Mouse (Mus musculus): ENCODE results near the gene AC109138.7. TPM values are rescaled to one million over a fixed set of nuclear protein-coding genes. Genes with fewer than 3 reads are reported as not detected.

Gene AC109138.7
- total RNA-seq, 1 experiment from 2014 or later: not detected

- peak; percentile 53; the same call in 1 of the 2 replicates for ATAC-seq (replicated peaks; ENCODE audit: insufficient number of reproducible peaks, low FRiP score, low TSS enrichment, poor library complexity, severe bottlenecking)
Observed at GRCm38 (mm10) chr19:4268566-4269361, 54.6 kb downstream of the AC109138.7 start, which contains the start of gene Ssh3. Gene Ssh3 (minus strand): TSS chr19:4269180.

GRCm38 (mm10) chr19:4270187-4270586, 56.0 kb downstream of the AC109138.7 start:
- no peak for ATAC-seq (replicated peaks; ENCODE audit: insufficient number of reproducible peaks, low FRiP score, low TSS enrichment, poor library complexity, severe bottlenecking)

- ATAC-seq (replicated peaks; ENCODE audit: insufficient number of reproducible peaks, low FRiP score, low TSS enrichment, poor library complexity, severe bottlenecking): no peak
Observed at GRCm38 (mm10) chr19:4270972-4271371, 56.8 kb downstream of the AC109138.7 start.

GRCm38 (mm10) chr19:4279487-4279886, 65.3 kb downstream of the AC109138.7 start:
- no peak for ATAC-seq (replicated peaks; ENCODE audit: insufficient number of reproducible peaks, low FRiP score, low TSS enrichment, poor library complexity, severe bottlenecking)

GRCm38 (mm10) chr19:4280425-4280824, 66.3 kb downstream of the AC109138.7 start:
- ATAC-seq (replicated peaks; ENCODE audit: insufficient number of reproducible peaks, low FRiP score, low TSS enrichment, poor library complexity, severe bottlenecking): no peak

Other genes starting within 250 kb of the AC109138.7 start
- not detected in 3 replicates for gene Aldh3b2, start 242.0 kb upstream of the AC109138.7 start, total RNA-seq (2017)
- gene Acy3, start 227.8 kb upstream of the AC109138.7 start, total RNA-seq (2017): not detected in 3 replicates
- not detected in 3 replicates for gene Tbx10, start 221.6 kb upstream of the AC109138.7 start, total RNA-seq (2017)
- 2.3 to 11.1 TPM (median 2.3 TPM) in 3 replicates for gene Nudt8, start 213.8 kb upstream of the AC109138.7 start, total RNA-seq (2017)
- 0.57 to 1.7 TPM (median 1.2 TPM) in 3 replicates for gene Gm49405, start 213.7 kb upstream of the AC109138.7 start, total RNA-seq (2017)
- gene Doc2g, start 211.0 kb upstream of the AC109138.7 start, total RNA-seq (2017): 3.1 TPM in 2 of 3 replicates, not detected in the other
- 74.5 to 108 TPM (median 103 TPM) in 3 replicates for gene Ndufv1, start 201.6 kb upstream of the AC109138.7 start, total RNA-seq (2017)
- 101 to 129 TPM (median 104 TPM) in 3 replicates for gene Gstp1, start 176.4 kb upstream of the AC109138.7 start, total RNA-seq (2017)
- not detected in 3 replicates for gene Gstp2, start 168.3 kb upstream of the AC109138.7 start, total RNA-seq (2017)
- 2.8 to 10.8 TPM (median 5.8 TPM) in 3 replicates for gene Gstp3, start 154.8 kb upstream of the AC109138.7 start, total RNA-seq (2017)
- not detected in 3 replicates for gene Cabp2, start 132.8 kb upstream of the AC109138.7 start, total RNA-seq (2017)
- 77.3 to 120 TPM (median 92.6 TPM) in 3 replicates for gene Cdk2ap2, start 117.2 kb upstream of the AC109138.7 start, total RNA-seq (2017)
- gene Pitpnm1, start 114.4 kb upstream of the AC109138.7 start, total RNA-seq (2017): 127 to 142 TPM (median 137 TPM) in 3 replicates
- 94.2 to 132 TPM (median 124 TPM) in 3 replicates for gene Aip, start 88.5 kb upstream of the AC109138.7 start, total RNA-seq (2017)
- gene Gpr152, start 74.6 kb upstream of the AC109138.7 start, total RNA-seq (2017): 0.29 to 0.43 TPM in 2 of 3 replicates, not detected in the other
- gene Cabp4, start 70.3 kb upstream of the AC109138.7 start, total RNA-seq (2017): not detected in 3 replicates
- 209 to 226 TPM (median 217 TPM) in 3 replicates for gene Coro1b, start 65.7 kb upstream of the AC109138.7 start, total RNA-seq (2017)
- gene Ptprcap, start 60.8 kb upstream of the AC109138.7 start, total RNA-seq (2017): 133 to 326 TPM (median 178 TPM) in 3 replicates
- gene Rps6kb2, start 51.0 kb upstream of the AC109138.7 start, total RNA-seq (2017): 22.8 to 27.8 TPM (median 27.0 TPM) in 3 replicates
- gene Carns1, start 38.9 kb upstream of the AC109138.7 start, total RNA-seq (2017): 14.1 to 18.7 TPM (median 14.2 TPM) in 3 replicates
- gene Tbc1d10c, start 23.1 kb upstream of the AC109138.7 start, total RNA-seq (2017): 71.5 to 178 TPM (median 83.5 TPM) in 3 replicates
- 479 to 544 TPM (median 541 TPM) in 3 replicates for gene Ppp1ca, start 22.3 kb upstream of the AC109138.7 start, total RNA-seq (2017)
- gene Rad9a, start 12.7 kb upstream of the AC109138.7 start, total RNA-seq (2017): 19.1 to 26.3 TPM (median 20.7 TPM) in 3 replicates
- 10.2 to 28.8 TPM (median 19.7 TPM) in 3 replicates for gene Clcf1, start 119 bp upstream of the AC109138.7 start, total RNA-seq (2017)
- gene Pold4, start 17.5 kb downstream of the AC109138.7 start, total RNA-seq (2017): 94.0 to 149 TPM (median 107 TPM) in 3 replicates
- gene Ssh3, start 54.8 kb downstream of the AC109138.7 start, total RNA-seq (2017): 23.7 to 30.6 TPM (median 27.0 TPM) in 3 replicates
- 2.4 to 21.5 TPM (median 12.0 TPM) in 3 replicates for gene Ankrd13d, start 68.8 kb downstream of the AC109138.7 start, total RNA-seq (2017)
- 270 to 475 TPM (median 366 TPM) in 3 replicates for gene Grk2, start 91.9 kb downstream of the AC109138.7 start, total RNA-seq (2017)
- gene Kdm2a, start 183.9 kb downstream of the AC109138.7 start, total RNA-seq (2017): 109 to 142 TPM (median 139 TPM) in 3 replicates
- gene Rhod, start 225.1 kb downstream of the AC109138.7 start, total RNA-seq (2017): not detected in 3 replicates